Mouse (Mus musculus): ENCODE results near the gene Olfr364-ps1.

Gene Olfr364-ps1

DNA sequence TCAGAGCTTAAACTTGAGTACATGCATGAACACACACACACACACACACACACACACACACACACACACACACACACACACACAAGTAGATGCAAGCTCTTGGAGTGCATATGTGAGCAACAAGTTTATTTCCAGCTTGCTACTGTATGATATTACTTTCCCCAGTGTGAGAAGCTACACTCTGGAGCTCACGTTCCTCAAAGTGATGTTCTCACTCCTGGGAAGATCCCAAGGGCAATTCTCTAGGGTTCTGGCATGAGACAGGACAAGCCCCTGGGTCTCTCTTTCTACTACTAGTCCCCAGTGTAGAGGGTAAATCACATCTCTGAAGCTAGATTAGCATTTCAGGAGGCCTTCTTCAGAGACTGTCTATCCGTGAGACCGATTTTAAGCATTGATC is at the start of gene Olfr364-ps1:
Gene Olfr364-ps1 (plus strand): TSS at position 301 of the 400 bp plus-strand sequence.
- no peak for DNase-seq

DNA sequence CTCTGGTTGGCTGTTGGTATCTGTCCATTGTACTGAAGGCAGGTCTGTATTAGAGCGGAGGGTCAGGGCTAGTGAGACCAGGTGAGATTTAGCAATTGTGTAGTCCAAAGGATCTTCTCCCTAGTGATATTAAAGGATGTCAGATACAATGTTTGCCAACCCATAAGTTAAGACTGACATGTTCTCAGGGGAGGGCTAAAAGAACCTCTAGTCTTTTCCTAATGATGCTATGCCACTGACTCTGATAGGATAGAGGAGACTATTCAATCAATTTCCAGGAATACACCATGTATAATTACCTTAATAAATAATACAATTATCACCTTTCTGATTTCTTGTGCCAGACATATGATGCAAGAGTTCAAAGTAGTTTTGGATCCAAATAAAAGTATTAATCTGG is 21.3 kb upstream of the Olfr364-ps1 start, which contains the start of gene Olfr362:
Gene Olfr362 (minus strand): TSS at position 101 of the 400 bp plus-strand sequence.
- DNase-seq, result no peak

DNA sequence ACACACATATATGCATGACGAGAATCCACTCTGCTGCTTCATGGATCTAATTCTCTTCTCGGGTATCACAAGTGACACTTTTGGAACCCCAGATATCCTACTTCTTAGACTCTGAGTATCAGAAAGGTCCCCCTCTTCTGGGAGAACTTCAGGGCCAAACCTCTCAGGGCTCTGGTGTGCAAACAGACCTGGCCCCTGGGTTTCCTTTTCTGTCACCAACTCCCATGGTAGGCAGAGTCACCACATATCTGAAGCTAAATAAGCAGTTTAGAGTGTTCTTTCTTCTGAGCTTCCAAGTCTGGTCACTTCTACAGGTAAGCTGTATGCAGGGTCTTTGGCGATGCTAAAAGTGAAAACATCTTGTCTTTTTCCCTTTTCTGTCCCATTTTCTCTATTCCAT is 48.8 kb downstream of the Olfr364-ps1 start, which contains the start of gene Olfr365:
Gene Olfr365 (plus strand): TSS at position 301 of the 400 bp plus-strand sequence.
- no peak for DNase-seq
